Mouse (Mus musculus) brown adipose tissue, adult 24 weeks (tissue): ENCODE results near the gene Rgs14. TPM values are rescaled to one million over a fixed set of nuclear protein-coding genes. Genes with fewer than 3 reads are reported as not detected.
A peak's percentile ranks its signal among the peaks of the same experiment; 100 is the strongest.

Experiments used
- H3K27ac ChIP-seq: fragments of 200-500 bp; replicated peaks from 2 replicates; pipeline ENCODE4 v1.5.1; 2012; ENCODE audit warnings: low read depth, mild to moderate bottlenecking, low read length
- H3K4me1 ChIP-seq: fragments of 200-500 bp; 2 replicates; pipeline ENCODE4 v1.6.1; 2012; ENCODE audit warnings: low read length, mixed read lengths; ENCODE audit not compliant: control insufficient read depth, insufficient read depth, insufficient read length
- H3K4me3 ChIP-seq: fragments of 200-500 bp; 2 replicates; pipeline ENCODE4 v1.5.1; 2012; ENCODE audit warnings: low read depth, mild to moderate bottlenecking, low read length, moderate library complexity; ENCODE audit not compliant: insufficient read depth
- polyA plus RNA-seq: library from polyadenylated mRNA; stranded (reverse); fragments of >200 nt; gene quantifications from 2 replicates; pipeline ENCODE4 v1.2.4, GENCODE M21; 2012; ENCODE audit not compliant: missing spikeins, insufficient read depth, insufficient read length

The Rgs14 gene
- polyA plus RNA-seq, 1 experiment, result not detected

- Histone ChIP-seq H3K4me3 (no peak overlapping the region), H3K27ac (0 out of 2 replicates have a peak overlapping the region, but pooled peaks have one; percentile 9), H3K4me1 (no peaks in the 10 kb centered on the region; the same call in 1 of the 2 replicates)
Observed at GRCm38 (mm10) chr13:55431889-55432685, 62.6 kb downstream of the Rgs14 start.

Other genes starting within 250 kb of the Rgs14 start
- not detected in 2 replicates for gene Gm17617, start 236.2 kb upstream of the Rgs14 start, polyA plus RNA-seq
- not detected in 2 replicates for gene Fgfr4, start 217.1 kb upstream of the Rgs14 start, polyA plus RNA-seq
- 24.0 and 34.1 TPM in 2 replicates for gene Nsd1, start 159.9 kb upstream of the Rgs14 start, polyA plus RNA-seq
- 116 and 125 TPM in 2 replicates for gene Prelid1, start 49.2 kb upstream of the Rgs14 start, polyA plus RNA-seq
- 40.0 and 56.9 TPM in 2 replicates for gene Rab24, start 47.8 kb upstream of the Rgs14 start, polyA plus RNA-seq
- not detected in 2 replicates for gene Mxd3, start 39.9 kb upstream of the Rgs14 start, polyA plus RNA-seq
- 87.3 and 88.0 TPM in 2 replicates for gene Lman2, start 6.9 kb upstream of the Rgs14 start, polyA plus RNA-seq
- not detected in 2 replicates for gene Slc34a1, start 28.5 kb downstream of the Rgs14 start, polyA plus RNA-seq
- not detected in 2 replicates for gene Pfn3, start 45.5 kb downstream of the Rgs14 start, polyA plus RNA-seq
- gene F12, start 57.1 kb downstream of the Rgs14 start, polyA plus RNA-seq, result not detected in 2 replicates
- 10.5 and 17.4 TPM in 2 replicates for gene Grk6, start 75.3 kb downstream of the Rgs14 start, polyA plus RNA-seq
- not detected in 2 replicates for gene Prr7, start 94.5 kb downstream of the Rgs14 start, polyA plus RNA-seq
- gene Dbn1, start 118.4 kb downstream of the Rgs14 start, polyA plus RNA-seq, result 7.6 and 8.3 TPM in 2 replicates
- 8.0 and 16.1 TPM in 2 replicates for gene Pdlim7, start 143.9 kb downstream of the Rgs14 start, polyA plus RNA-seq
- 1.3 and 2.4 TPM in 2 replicates for gene Dok3, start 159.6 kb downstream of the Rgs14 start, polyA plus RNA-seq
- gene Ddx41, start 166.9 kb downstream of the Rgs14 start, polyA plus RNA-seq, result 16.0 and 17.6 TPM in 2 replicates
- 4.4 and 9.7 TPM in 2 replicates for gene Fam193b, start 201.4 kb downstream of the Rgs14 start, polyA plus RNA-seq
- gene Tmed9, start 204.0 kb downstream of the Rgs14 start, polyA plus RNA-seq, result 34.0 and 61.2 TPM in 2 replicates
- gene B4galt7, start 230.2 kb downstream of the Rgs14 start, polyA plus RNA-seq, result 5.9 and 8.2 TPM in 2 replicates